8 mouse cellular contexts compared by ENCODE assay signal in genomic region chr11:71991541-71991940, GRCm38 (mm10). TPM values are rescaled to one million over a fixed set of nuclear protein-coding genes. Genes with fewer than 3 reads are reported as not detected.
DNase-seq lines count a peak whose midpoint lies in the region; ATAC-seq and TF ChIP-seq lines count a peak whose summit lies in the region.
"Had no signal": no experiment of that assay in that cellular context is flagged by ENCODE, and none has a peak within 500 bp of the region (broad histone marks: within the 10 kb centered on the region; RNA-seq: fewer than 3 reads in every experiment).

No protein-coding gene starts in this region.

- no peaks in the 10 kb centered on the region for H3K9me3 ChIP-seq in ES-E14 (ENCODE audit: control insufficient read depth, insufficient read depth, low read depth, low read length)
- H3K9me3 ChIP-seq: midbrain, embryonic 12.5 days had no signal

- DNase-seq in left cerebral cortex, postnatal 14 days (ENCODE audit: low spot score in 2 of 2), result peak; percentile 29 to 41
- no peak for DNase-seq in left cerebral cortex, postnatal 36 days (ENCODE audit: low spot score in 2 of 2)
- peak; percentile 48 for DNase-seq in ES-E14 (ENCODE audit: low read depth, low spot score)
- DNase-seq in adrenal gland, adult 8-10 months, result peak; percentile 18
- peak; percentile 82 for DNase-seq in lung, postnatal 36 days
- no peak for DNase-seq in right cerebral cortex, postnatal 14 days

- in situ Hi-C loops in ES-E14 (cut with MboI; ENCODE audit: low sequenced_read_pairs in 2 of 2, unreplicated experiment in 2 of 2), result loop anchor here (25.0 kb wide), 2 partner anchors 829 to 854 kb away; partner anchors contain the start of gene Nlrp1a (in 1 of the 2)

- no peak overlapping the region for H3K9ac ChIP-seq in ES-E14 (ENCODE audit: insufficient read depth, low read depth, low read length, poor library complexity, severe bottlenecking)
- H3K9ac ChIP-seq: midbrain, embryonic 12.5 days had no signal

- ATAC-seq in granulocyte monocyte progenitor cell, adult 5-6 weeks (replicated peaks; ENCODE audit: poor library complexity, severe bottlenecking), result peak; percentile 76

- peaks cover 0 to 2% of the 10 kb centered on the region in 2 experiments; a peak in 1 of 4 replicates for H3K4me1 ChIP-seq in ES-E14 (ENCODE audit: control insufficient read depth in 2 of 2, insufficient read depth in 2 of 2, low read length in 2 of 2, poor library complexity in 1 of 2)

- H3K4me3 ChIP-seq in ES-E14 (ENCODE audit: insufficient read depth in 1 of 2, low read depth in 1 of 2, low read length in 2 of 2, poor library complexity in 1 of 2, severe bottlenecking in 1 of 2), result no peak overlapping the region
- H3K4me3 ChIP-seq: midbrain, embryonic 12.5 days had no signal

- intact Hi-C loops in left cerebral cortex, postnatal 14 days (cut with DNase I), result no loop called here
- intact Hi-C loops in left cerebral cortex, postnatal 36 days (cut with DNase I), result no loop called here

- H3K36me3 ChIP-seq in ES-E14 (ENCODE audit: control insufficient read depth, insufficient read depth, low read length, poor library complexity, severe bottlenecking), result no peaks in the 10 kb centered on the region
- H3K36me3 ChIP-seq: midbrain, embryonic 12.5 days had no signal

- H3K27ac ChIP-seq in ES-E14 (ENCODE audit: insufficient read depth, low read depth, low read length, poor library complexity, severe bottlenecking), result no peak overlapping the region
- H3K27ac ChIP-seq: midbrain, embryonic 12.5 days had no signal

TF ChIP-seq in ES-E14, 5 proteins besides CTCF, POLR2A, EP300 and RAD21:
- TF ChIP-seq HCFC1 (IDR thresholded peaks at IDR 0.05; ENCODE audit: borderline replicate concordance, insufficient read depth, low read length), result no peak
- no peak for TF ChIP-seq MAFK (IDR thresholded peaks at IDR 0.05; ENCODE audit: insufficient read depth, low read depth, low read length)
- TF ChIP-seq ZNF384 (IDR thresholded peaks at IDR 0.05; ENCODE audit: low read depth, low read length), result no peak
- no peak for TF ChIP-seq ZC3H11A (IDR thresholded peaks at IDR 0.05; ENCODE audit: borderline replicate concordance, low read depth, low read length)
- TF ChIP-seq CHD2 (IDR thresholded peaks at IDR 0.05; ENCODE audit: low read depth, low read length), result no peak

RNA-seq across cellular contexts. Expression of gene Aipl1, which starts 45.8 kb away (rescaled TPM):
- total RNA-seq in left cerebral cortex, postnatal 14 days (2021), result not detected
- not detected for total RNA-seq in left cerebral cortex, postnatal 36 days (2021)
- 0.18 and 0.32 TPM in 2 replicates for total RNA-seq in ES-E14 (2012; rRNA removed)
- total RNA-seq in adrenal gland, adult 8-10 months (2022), result not detected
- not detected in 2 replicates for total RNA-seq in granulocyte monocyte progenitor cell, adult 5-6 weeks (2014; fragmentation: Nextera tagmentation)
- 0.41 and 1.1 TPM in 2 replicates for total RNA-seq in granulocyte monocyte progenitor cell, adult 5-6 weeks (2017)

RNA-seq across cellular contexts. Expression of gene Pimreg, which starts 50.3 kb away (rescaled TPM):
- 1 to 10 TPM; 1.1 to 2.5 TPM for total RNA-seq in left cerebral cortex, postnatal 14 days (2021)
- 1 to 10 TPM in 1 of 2 experiments, under 1 TPM in 1; 0.43 to 1.1 TPM for total RNA-seq in left cerebral cortex, postnatal 36 days (2021)
- 28.7 and 31.3 TPM in 2 replicates for total RNA-seq in ES-E14 (2012; rRNA removed)
- 1 to 10 TPM; 1.6 to 4.4 (median 2.1) TPM for total RNA-seq in adrenal gland, adult 8-10 months (2022)
- 7.5 and 14.4 TPM in 2 replicates for total RNA-seq in granulocyte monocyte progenitor cell, adult 5-6 weeks (2014; fragmentation: Nextera tagmentation)
- 12.4 and 17.0 TPM in 2 replicates for total RNA-seq in granulocyte monocyte progenitor cell, adult 5-6 weeks (2017)

Comparison
In these comparisons a context has a peak if more than half of its experiments do, and no peak if none do; other contexts are left out.
1. DNase-seq: peak in left cerebral cortex, postnatal 14 days (2 of 2), ES-E14 (single experiment), adrenal gland, adult 8-10 months (single experiment) and lung, postnatal 36 days (single experiment); none in left cerebral cortex, postnatal 36 days (0 of 2) and right cerebral cortex, postnatal 14 days (single experiment).